Mouse (Mus musculus) limb, embryonic 15.5 days (tissue): ENCODE data around the gene Fam240a. TPM values are rescaled to one million over a fixed set of nuclear protein-coding genes. Genes with fewer than 3 reads are reported as not detected.

Source experiments
- ATAC-seq: fragments of 200-750 bp; cut with Nextera tagmentation; 2 replicates; pipeline ENCODE4 v1.8.0; 2017; ENCODE audit warnings: low read depth, moderate TSS enrichment; ENCODE audit not compliant: insufficient number of reproducible peaks, low FRiP score, low TSS enrichment
- H3K27ac ChIP-seq: fragments of 300-500 bp; sonication (generic); 2 replicates; pipeline ENCODE4 v1.5.1; 2015; ENCODE audit warnings: moderate library complexity, mild to moderate bottlenecking, inconsistent platforms
- H3K27me3 ChIP-seq: fragments of 300-500 bp; sonication (generic); 2 replicates; pipeline ENCODE4 v1.6.1; 2015; ENCODE audit warnings: inconsistent platforms
- H3K36me3 ChIP-seq: fragments of 300-500 bp; sonication (generic); 2 replicates; pipeline ENCODE4 v1.6.1; 2015; ENCODE audit warnings: inconsistent platforms
- H3K4me1 ChIP-seq: fragments of 300-500 bp; sonication (generic); 2 replicates; pipeline ENCODE4 v1.6.1; 2015; ENCODE audit warnings: inconsistent platforms
- H3K4me2 ChIP-seq: fragments of 300-500 bp; sonication (generic); 2 replicates; pipeline ENCODE4 v1.6.1; 2015; ENCODE audit warnings: mild to moderate bottlenecking, inconsistent platforms
- H3K4me3 ChIP-seq: fragments of 300-500 bp; sonication (generic); 2 replicates; pipeline ENCODE4 v1.5.1; 2015; ENCODE audit warnings: mild to moderate bottlenecking, inconsistent platforms
- H3K9ac ChIP-seq: fragments of 300-500 bp; sonication (generic); 2 replicates; pipeline ENCODE4 v1.6.1; 2015; ENCODE audit warnings: inconsistent platforms
- H3K9me3 ChIP-seq: fragments of 300-500 bp; sonication (generic); 2 replicates; pipeline ENCODE4 v1.6.1; 2016; ENCODE audit warnings: inconsistent platforms
- WGBS: fragments of 180-500 bp; shearing (Covaris S2); methylation state at CpG from one replicate; pipeline ENCODE4 v1.1.7; 2015; 5-methylcytosine and 5-hydroxymethylcytosine counted together
- microRNA-seq: library from miRNA; unstranded; fragments of <30 nt; microRNA quantifications from one replicate; pipeline ENCODE4, GENCODE M21; 2016
- polyA plus RNA-seq: library from polyadenylated mRNA; unstranded; fragments of >200 nt; fragmentation: Nextera tagmentation; extraction: Ambion mirVana; gene quantifications from 2 replicates; pipeline ENCODE4 v1.2.1, GENCODE M21; 2015

The Fam240a gene
- polyA plus RNA-seq, 1 experiment from 2014 or later = not detected

DNA sequence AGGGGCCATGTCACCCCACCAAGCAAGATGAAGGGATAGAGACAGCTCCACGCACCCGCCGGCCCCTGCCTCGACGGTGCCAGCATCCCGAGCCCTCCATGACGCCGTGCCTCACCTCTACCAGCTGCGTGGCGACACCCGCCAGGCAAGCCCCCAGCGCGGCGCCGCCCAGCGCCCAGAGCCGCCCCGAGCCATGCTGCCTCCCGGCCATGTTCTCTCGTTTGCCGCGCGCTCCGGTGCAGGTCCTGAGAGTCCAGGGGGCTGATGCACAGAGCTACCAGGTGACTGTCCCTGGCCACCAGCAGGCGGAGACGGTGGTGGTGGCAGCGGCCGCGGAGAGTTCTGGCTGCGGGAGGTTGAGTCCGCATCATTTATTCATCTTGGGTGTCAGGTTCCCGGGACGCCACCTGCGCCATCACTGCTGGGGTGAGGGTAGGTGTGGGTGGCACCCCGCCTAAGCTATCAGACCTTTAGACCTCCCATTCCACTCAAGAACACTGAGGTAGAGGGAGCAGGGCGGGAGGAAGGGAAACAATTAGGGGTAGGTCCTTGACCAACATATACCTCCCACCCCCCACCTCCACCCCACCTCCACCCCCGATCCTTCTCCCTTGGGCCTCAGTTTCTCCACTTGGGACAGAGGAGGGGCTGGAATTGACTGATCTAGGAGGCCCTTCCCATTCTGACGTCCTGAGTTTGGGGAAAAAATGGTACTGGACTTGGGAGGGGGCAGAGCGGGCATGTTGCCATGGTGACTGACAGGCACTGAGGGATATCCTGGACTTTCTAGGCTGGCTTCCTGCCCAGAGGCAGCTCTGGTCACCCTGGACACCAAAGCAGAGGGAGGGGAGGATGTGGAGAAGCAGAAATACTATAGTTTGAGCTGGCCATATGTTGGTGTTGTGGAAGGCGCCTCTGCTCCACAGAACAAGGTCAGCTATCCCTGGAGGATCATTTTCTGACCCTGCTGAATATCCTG lies 42.7 kb downstream of the Fam240a start:
- Histone ChIP-seq H3K36me3 (no peaks in the 10 kb centered on the region), H3K27ac (no peak overlapping the region), H3K9me3 (no peaks in the 10 kb centered on the region), H3K4me2 (peak overlapping the region; percentile 35), H3K4me1 (peaks cover 23% of the 10 kb centered on the region), H3K9ac (no peak overlapping the region), H3K27me3 (peaks cover 25% of the 10 kb centered on the region), H3K4me3 (no peak overlapping the region; the same call in 1 of the 2 replicates)
- no peak for ATAC-seq
- 13% methylated on average over 40 of the region's 40 CpGs for WGBS

DNA sequence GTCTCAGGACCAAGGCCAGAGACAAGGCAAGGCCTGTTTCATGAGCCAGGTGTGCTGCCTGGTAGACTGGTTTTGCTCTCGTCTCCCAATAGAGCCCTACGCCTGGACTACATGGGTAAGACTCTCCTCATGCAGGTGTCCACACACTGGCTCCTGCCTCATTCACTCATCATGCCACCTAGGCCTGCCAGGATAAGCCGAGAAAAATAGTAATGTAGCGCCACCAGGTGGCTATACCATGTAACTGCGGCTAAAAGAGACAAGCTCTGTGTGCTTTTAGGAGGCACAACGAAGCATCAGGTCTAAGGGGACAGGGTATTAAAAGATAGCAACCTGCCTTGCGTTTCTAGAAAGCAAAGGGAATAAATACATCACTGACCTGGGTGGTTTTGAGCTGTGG lies 45.6 kb downstream of the Fam240a start:
- WGBS = 18% methylated on average over 7 of the region's 7 CpGs
- H3K4me3 ChIP-seq = no peak overlapping the region
- no peak overlapping the region for H3K9ac ChIP-seq
- no peaks in the 10 kb centered on the region for H3K9me3 ChIP-seq
- no peak for ATAC-seq
- H3K4me1 ChIP-seq = peaks cover 17% of the 10 kb centered on the region
- no peaks in the 10 kb centered on the region for H3K36me3 ChIP-seq
- peaks cover 25% of the 10 kb centered on the region for H3K27me3 ChIP-seq
- no peak overlapping the region for H3K27ac ChIP-seq
- no peak overlapping the region for H3K4me2 ChIP-seq

Small RNAs within 50 kb of the gene (microRNA-seq; reads per million reads assigned to microRNA genes)
- gene Gm24269 = not detected

Other genes starting within 250 kb of the Fam240a start
- gene Myl3, start 175.0 kb downstream of the Fam240a start, polyA plus RNA-seq = 16.3 and 125 TPM in 2 replicates
- 82.6 and 110 TPM in 2 replicates for gene Pth1r, start 169.7 kb downstream of the Fam240a start, polyA plus RNA-seq
- not detected in 2 replicates for gene Prss42, start 118.7 kb downstream of the Fam240a start, polyA plus RNA-seq
- gene Prss44, start 102.9 kb downstream of the Fam240a start, polyA plus RNA-seq = not detected in 2 replicates
- not detected in 2 replicates for gene Prss43, start 90.2 kb downstream of the Fam240a start, polyA plus RNA-seq
- not detected in 2 replicates for gene Prss45, start 82.3 kb downstream of the Fam240a start, polyA plus RNA-seq
- gene Prss46, start 72.4 kb downstream of the Fam240a start, polyA plus RNA-seq = not detected in 2 replicates
- 0.32 and 0.46 TPM in 2 replicates for gene Prss50, start 58.9 kb downstream of the Fam240a start, polyA plus RNA-seq
- gene Als2cl, start 37.0 kb downstream of the Fam240a start, polyA plus RNA-seq = 2.8 and 3.7 TPM in 2 replicates
- 0.93 and 1.1 TPM in 2 replicates for gene Tmie, start 36.7 kb downstream of the Fam240a start, polyA plus RNA-seq
- 0.56 and 0.69 TPM in 2 replicates for gene Tdgf1, start 29.3 kb upstream of the Fam240a start, polyA plus RNA-seq
- 0.32 and 0.57 TPM in 2 replicates for gene Lrrc2, start 34.7 kb upstream of the Fam240a start, polyA plus RNA-seq
- not detected in 2 replicates for gene Rtp3, start 73.7 kb upstream of the Fam240a start, polyA plus RNA-seq
- 2.0 and 5.3 TPM in 2 replicates for gene Ltf, start 102.4 kb upstream of the Fam240a start, polyA plus RNA-seq
- gene Ccrl2, start 140.7 kb upstream of the Fam240a start, polyA plus RNA-seq = 1.1 and 1.2 TPM in 2 replicates
- gene Lrrfip2, start 200.7 kb upstream of the Fam240a start, polyA plus RNA-seq = 39.1 and 39.7 TPM in 2 replicates